Mouse (Mus musculus) E14TG2a.4 (cell line): ENCODE measurements around the gene Crmp1.
A peak's percentile ranks its signal among the peaks of the same experiment; 100 is the strongest.

Source experiments
- CTCF ChIP-seq: conservative IDR thresholded peaks from 2 replicates; pipeline ENCODE4 v1.5.1; 2014; ENCODE audit warnings: low read length
- POU5F1 ChIP-seq: IDR thresholded peaks from 2 replicates; pipeline ENCODE4 v1.6.1; 2014; ENCODE audit warnings: low read length, borderline replicate concordance

- peak; percentile 82 for TF ChIP-seq CTCF
- no peak for TF ChIP-seq POU5F1
Observed at GRCm38 (mm10) chr5:37289236-37289635, 47.5 kb downstream of the Crmp1 start.
